Mouse (Mus musculus) c-Kit-positive CD71-positive TER-119-negative erythroid progenitor cells, embryonic 14.5 days (primary cell): Measurements from ENCODE around the gene Fcgr2b.
A peak's percentile ranks its signal among the peaks of the same experiment; 100 is the strongest.

Experiments
- DNase-seq: peaks from one replicate; pipeline ENCODE4 v3.0.0-alpha.2; 2013; ENCODE audit warnings: low read depth

Fcgr2b gene

GRCm38 (mm10) chr1:170927378-170927777 lies 49.0 kb downstream of the Fcgr2b start, which contains the start of gene Fcrla:
TSS of gene Fcrla (minus strand) at chr1:170927583.
- DNase-seq: no peak

DNA sequence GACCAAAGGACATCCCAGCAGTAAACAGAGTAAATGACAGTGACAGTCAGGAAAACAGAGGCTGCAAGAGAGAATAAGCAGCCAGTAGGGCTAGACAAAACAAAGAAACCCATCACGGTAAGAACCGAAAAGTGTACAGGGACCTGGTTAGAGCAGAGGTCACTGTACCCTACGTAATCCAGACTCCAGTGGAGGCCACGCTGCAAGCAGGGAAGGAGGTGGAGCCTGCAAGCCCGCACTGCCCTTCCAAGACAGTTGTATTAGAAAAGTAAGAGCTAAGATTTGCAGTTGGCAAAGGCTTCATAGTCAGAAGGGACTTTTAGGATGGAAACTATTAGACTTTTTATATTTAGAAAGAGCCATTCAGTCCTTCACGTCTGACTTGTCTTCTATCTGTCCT lies 49.4 kb downstream of the Fcgr2b start:
- DNase-seq: no peak

- peak; percentile 53 for DNase-seq
Observed at GRCm38 (mm10) chr1:170924485-170924884, 51.9 kb downstream of the Fcgr2b start.

GRCm38 (mm10) chr1:170919308-170919707 lies 57.0 kb downstream of the Fcgr2b start:
- no peak for DNase-seq

DNA sequence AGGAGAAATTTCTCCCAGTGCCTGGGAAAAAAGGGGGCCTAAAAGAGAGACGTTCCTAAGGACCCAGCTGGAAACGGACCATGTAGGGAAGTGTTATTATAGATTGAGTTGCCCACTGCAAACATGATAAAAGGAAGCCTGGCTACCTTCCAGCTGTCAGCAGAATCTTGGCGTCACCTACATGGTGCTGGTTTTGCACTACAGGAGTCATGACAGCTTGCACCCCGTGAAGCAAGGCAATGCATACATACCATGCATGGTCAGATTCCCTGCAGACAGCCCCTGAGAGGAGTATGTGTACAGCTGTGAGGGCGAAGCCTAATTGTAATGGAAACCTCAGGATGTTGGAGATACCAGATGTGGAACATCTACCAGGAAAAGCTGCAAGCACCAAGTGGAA lies 60.7 kb downstream of the Fcgr2b start:
- DNase-seq: no peak

DNA sequence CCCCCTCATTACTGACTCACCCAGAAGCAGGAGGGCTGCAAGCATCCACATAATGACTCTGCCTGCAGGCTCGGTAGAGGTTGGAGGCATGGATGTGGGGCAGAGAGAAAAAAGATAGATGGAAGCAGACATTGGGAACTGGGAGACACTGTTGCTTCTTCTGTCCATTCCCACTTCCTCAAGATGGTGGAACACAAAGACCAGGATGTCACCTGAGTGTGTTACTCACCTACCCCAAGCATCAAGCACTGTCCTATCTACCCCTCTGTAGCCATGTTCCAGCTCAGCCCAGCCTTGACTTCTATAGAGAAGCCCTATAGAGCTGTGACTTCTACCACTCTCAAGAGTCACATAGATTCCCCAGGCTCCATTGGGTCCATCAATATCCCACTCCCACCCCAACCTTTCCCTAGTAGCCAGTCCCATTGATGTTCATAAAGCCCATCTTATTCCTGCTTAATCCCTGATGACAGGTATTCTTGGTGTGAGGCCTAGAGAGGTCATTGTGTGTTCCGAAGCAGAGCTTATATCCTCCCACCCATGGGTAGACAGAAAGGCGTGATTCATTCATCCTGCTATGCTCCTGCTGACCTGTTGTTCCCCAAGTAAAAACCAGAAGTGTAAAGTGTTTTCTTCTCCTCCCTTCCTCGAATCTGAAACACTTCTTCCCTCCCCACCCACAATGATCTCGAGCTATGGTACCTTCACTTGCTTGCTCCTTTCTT lies 63.3 kb downstream of the Fcgr2b start, which contains the start of gene Fcrlb:
TSS of gene Fcrlb (minus strand) at position 51 of the 725 bp plus-strand sequence.
- DNase-seq: no peak

DNA sequence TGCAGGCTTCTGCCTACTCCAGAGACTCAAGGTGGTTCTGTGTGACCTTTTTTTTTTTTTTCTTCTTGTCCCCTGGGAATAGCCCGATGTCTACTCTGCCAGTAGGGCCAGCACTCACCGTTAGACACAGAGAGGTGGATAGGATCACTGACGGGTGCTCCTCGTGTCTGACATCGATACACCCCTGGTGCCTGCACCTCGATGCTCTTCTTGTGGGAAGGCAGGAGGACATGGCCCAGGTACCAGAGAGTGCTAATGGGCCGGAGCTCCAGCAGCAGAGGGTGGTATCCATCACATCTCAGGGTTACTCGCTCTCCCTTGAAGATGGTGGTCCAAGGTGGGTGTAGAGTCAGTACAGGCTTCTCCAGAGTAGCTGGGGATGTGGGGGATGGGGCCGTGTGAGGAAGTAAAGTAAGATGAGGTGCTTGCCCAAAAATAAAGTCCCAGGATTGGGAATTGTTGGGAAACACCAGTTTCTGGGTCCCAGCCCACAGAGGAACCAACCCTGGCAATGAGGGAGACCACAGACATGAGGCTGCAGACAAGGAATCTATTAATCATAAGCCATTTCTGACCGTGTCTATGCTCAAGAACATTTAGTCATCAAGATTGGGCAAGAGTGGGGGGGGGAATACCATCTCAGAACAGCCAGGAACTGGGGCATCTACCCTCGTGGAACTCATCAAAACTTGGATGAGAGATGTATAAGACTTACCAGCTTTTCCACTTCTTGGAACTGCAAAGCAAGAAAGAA lies 64.3 kb downstream of the Fcgr2b start:
- DNase-seq: no peak
